In the genomic region with DNA sequence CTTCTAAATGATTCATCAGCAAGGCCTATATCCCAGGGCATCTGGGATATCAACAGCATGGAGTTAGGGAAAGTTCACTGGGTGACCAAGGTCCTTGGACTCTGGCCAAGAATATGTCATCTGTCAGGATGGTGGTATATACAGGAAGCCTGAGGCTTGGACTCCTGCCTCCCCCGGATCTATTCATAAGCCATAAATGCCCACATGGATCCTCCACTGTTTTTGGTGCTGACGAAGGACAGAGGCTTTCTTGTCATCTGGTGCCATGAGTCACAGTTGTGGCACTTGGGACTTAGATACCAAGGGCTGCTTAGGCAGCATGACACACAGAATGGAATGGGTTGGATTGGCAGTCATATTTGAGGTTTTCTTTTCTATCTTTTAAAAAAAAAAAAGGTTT, we compare ENCODE assay signal across 9 mouse cellular contexts.
DNase-seq lines count a peak whose midpoint lies in the region; TF ChIP-seq lines count a peak whose summit lies in the region.
"Had no signal": no experiment of that assay in that cellular context is flagged by ENCODE, and none has a peak within 500 bp of the region (broad histone marks: within the 10 kb centered on the region; RNA-seq: fewer than 3 reads in every experiment).

No protein-coding gene starts in this region.

- peak overlapping the region; percentile 20 for H3K4me2 ChIP-seq in myocyte (ENCODE audit: low read depth)

- no peaks in the 10 kb centered on the region for H3K79me2 ChIP-seq in myocyte (ENCODE audit: control insufficient read depth, insufficient read depth)

- H3K27me3 ChIP-seq in myocyte (ENCODE audit: control insufficient read depth, insufficient read depth, insufficient read length) = no peaks in the 10 kb centered on the region

- intact Hi-C loops in left cerebral cortex, postnatal 36 days (cut with DNase I) = no loop called here

- H3K4me3 ChIP-seq in myocyte = no peak overlapping the region

- peak; percentile 18 for DNase-seq in embryo, embryonic 10.5 days (ENCODE audit: low spot score)
- no peak for DNase-seq in embryo, embryonic 10 days (ENCODE audit: low spot score)
- peak; percentile 2 to 5 for DNase-seq in left cerebral cortex, adult 18-20 months (ENCODE audit: low spot score in 2 of 2)
- DNase-seq in left cerebral cortex, postnatal 36 days (ENCODE audit: low spot score in 2 of 2) = no peak
- DNase-seq in brain, adult 2 months (ENCODE audit: low read depth, low spot score) = peak; percentile 69
- DNase-seq in cerebellum, adult 11-12 months = no peak
- no peak for DNase-seq in layer of hippocampus, postnatal 36 days
- DNase-seq: liver had no signal

- no peak overlapping the region for H3ac ChIP-seq in myocyte (ENCODE audit: control insufficient read depth, insufficient read length)

- no peak for TF ChIP-seq POLR2A in myocyte (IDR thresholded peaks at IDR 0.05; ENCODE audit: insufficient read length, low read depth)

- H3K36me3 ChIP-seq in myocyte (ENCODE audit: control insufficient read depth, insufficient read depth) = no peaks in the 10 kb centered on the region

TF ChIP-seq in myocyte, 11 proteins besides CTCF, POLR2A, EP300 and RAD21:
- TF ChIP-seq MYOD1 (IDR thresholded peaks at IDR 0.05; ENCODE audit: control insufficient read depth in 1 of 3, insufficient read length in 2 of 3, low read depth in 2 of 3) (peak in 2 of 3 experiments; percentile 17 to 52), CEBPB (IDR thresholded peaks at IDR 0.05; ENCODE audit: insufficient read depth, poor library complexity, severe bottlenecking) (0 out of 2 replicates have a peak, but pooled peaks have one; percentile 2), MAX (IDR thresholded peaks at IDR 0.05; ENCODE audit: low read depth) (peak; percentile 41), TCF12 (IDR thresholded peaks at IDR 0.05; ENCODE audit: insufficient read depth, poor library complexity, severe bottlenecking) (peak; percentile 55), REST (IDR thresholded peaks at IDR 0.05; ENCODE audit: insufficient read depth, insufficient read length) (no peak), MYOG (IDR thresholded peaks at IDR 0.05; ENCODE audit: control insufficient read depth in 1 of 3, insufficient read depth in 1 of 3, insufficient read length in 2 of 3, low read depth in 2 of 3) (peak in 1 of 3 experiments; percentile 35), TCF3 (IDR thresholded peaks at IDR 0.05; ENCODE audit: insufficient read length, low read depth) (no peak), POLR2AphosphoS2 (IDR thresholded peaks at IDR 0.05; ENCODE audit: insufficient read length, low read depth) (no peak)

Comparison
In these comparisons a context has a peak if more than half of its experiments do, and no peak if none do; other contexts are left out.
1. DNase-seq: peak in embryo, embryonic 10.5 days (single experiment), left cerebral cortex, adult 18-20 months (2 of 2) and brain, adult 2 months (single experiment); none in embryo, embryonic 10 days (single experiment), left cerebral cortex, postnatal 36 days (0 of 2), cerebellum, adult 11-12 months (single experiment) and layer of hippocampus, postnatal 36 days (0 of 2).